In genomic region chr19:34751150-34751549, GRCm38 (mm10) we compare ENCODE assay signal across 10 mouse cellular contexts. TPM values are rescaled to one million over a fixed set of nuclear protein-coding genes. Genes with fewer than 3 reads are reported as not detected.
A peak's percentile ranks its signal among the peaks of the same experiment; 100 is the strongest.
DNase-seq lines count a peak whose midpoint lies in the region; ATAC-seq and TF ChIP-seq lines count a peak whose summit lies in the region.
"Had no signal": no experiment of that assay in that cellular context is flagged by ENCODE, and none has a peak within 500 bp of the region (broad histone marks: within the 10 kb centered on the region; RNA-seq: fewer than 3 reads in every experiment).

No protein-coding gene starts in this region.

- WGBS in limb, embryonic 14.5 days: 72% methylated on average over 4 of the region's 4 CpGs
- 83% methylated on average over 4 of the region's 4 CpGs for WGBS in limb, embryonic 10.5 days

- H3K4me3 ChIP-seq in limb, embryonic 14.5 days (replicated peaks; ENCODE audit: low read length): no peak overlapping the region
- no peak overlapping the region for H3K4me3 ChIP-seq in limb, embryonic 10.5 days
- H3K4me3 ChIP-seq: heart, embryonic 13.5 days; stomach, embryonic 15.5 days had no signal

- H3K4me2 ChIP-seq in limb, embryonic 14.5 days (replicated peaks; ENCODE audit: low read depth, low read length, severe bottlenecking): no peak overlapping the region
- H3K4me2 ChIP-seq: heart, embryonic 13.5 days; stomach, embryonic 15.5 days had no signal

- TF ChIP-seq POLR2A in limb, embryonic 14.5 days (IDR thresholded peaks at IDR 0.05; ENCODE audit: borderline replicate concordance, extremely low read depth, insufficient read depth, insufficient read length): no peak

- no peak overlapping the region for H3K27ac ChIP-seq in limb, embryonic 14.5 days (replicated peaks; ENCODE audit: low read depth, low read length)
- H3K27ac ChIP-seq in limb, embryonic 10.5 days: no peak overlapping the region
- H3K27ac ChIP-seq: heart, embryonic 13.5 days had no signal

- H3K4me1 ChIP-seq in limb, embryonic 14.5 days (ENCODE audit: control insufficient read depth, insufficient read depth, low read length): 0 out of 2 replicates have a peak, but pooled peaks cover 5% of the 10 kb centered on the region
- H3K4me1 ChIP-seq in limb, embryonic 10.5 days: peaks cover 13% of the 10 kb centered on the region
- H3K4me1 ChIP-seq: stomach, embryonic 15.5 days had no signal

- peaks cover 9% of the 10 kb centered on the region; the same call in 1 of the 2 replicates for H3K27me3 ChIP-seq in limb, embryonic 14.5 days (ENCODE audit: control insufficient read depth, insufficient read depth, low read length)
- peaks cover 6% of the 10 kb centered on the region; the same call in 1 of the 2 replicates for H3K27me3 ChIP-seq in limb, embryonic 10.5 days (ENCODE audit: low read depth, poor library complexity, severe bottlenecking)
- H3K27me3 ChIP-seq: stomach, embryonic 15.5 days had no signal

- DNase-seq in frontal cortex, postnatal 14 days (ENCODE audit: low spot score in 2 of 2): no peak
- DNase-seq in limb, embryonic 14.5 days (ENCODE audit: low spot score): peak; percentile 53
- no peak for DNase-seq in limb, embryonic 10.5 days (ENCODE audit: low spot score)
- peak; percentile 77 for DNase-seq in lung, postnatal 36 days
- DNase-seq in ovary, postnatal 14 days (ENCODE audit: low spot score): no peak
- DNase-seq in spleen, postnatal 14 days (ENCODE audit: low spot score in 2 of 2): no peak

- no peaks in the 10 kb centered on the region for H3K36me3 ChIP-seq in limb, embryonic 14.5 days (ENCODE audit: control insufficient read depth, insufficient read depth, low read length)
- no peaks in the 10 kb centered on the region for H3K36me3 ChIP-seq in limb, embryonic 10.5 days
- H3K36me3 ChIP-seq: heart, embryonic 13.5 days; stomach, embryonic 15.5 days had no signal

- ATAC-seq in frontal cortex, adult (ENCODE audit: low TSS enrichment): peak; percentile 82
- no peak for ATAC-seq in limb, embryonic 14.5 days (ENCODE audit: low FRiP score, low read depth)
- ATAC-seq in common myeloid progenitor, adult 5-6 weeks (replicated peaks; ENCODE audit: low read depth, poor library complexity, severe bottlenecking): peak; percentile 80

- no peaks in the 10 kb centered on the region for H3K9me3 ChIP-seq in limb, embryonic 14.5 days (ENCODE audit: control insufficient read depth, low read length)
- no peaks in the 10 kb centered on the region for H3K9me3 ChIP-seq in limb, embryonic 10.5 days (replicated peaks)
- H3K9me3 ChIP-seq: heart, embryonic 13.5 days; stomach, embryonic 15.5 days had no signal

- H3K9ac ChIP-seq in limb, embryonic 14.5 days (ENCODE audit: low read depth, low read length, severe bottlenecking): no peak overlapping the region
- H3K9ac ChIP-seq: heart, embryonic 13.5 days; stomach, embryonic 15.5 days had no signal

RNA-seq across cellular contexts. Expression of gene Slc16a12, which starts 4.1 kb away (rescaled TPM):
- 0.45 and 0.73 TPM in 2 replicates for polyA plus RNA-seq in limb, embryonic 14.5 days (2012; rRNA removed)
- polyA plus RNA-seq in limb, embryonic 14.5 days (2014; fragmentation: Nextera tagmentation; extraction: Ambion mirVana): 0.66 and 1.3 TPM in 2 replicates
- polyA plus RNA-seq in limb, embryonic 10.5 days (2016; fragmentation: Nextera tagmentation; extraction: Ambion mirVana): 0.75 and 0.79 TPM in 2 replicates
- total RNA-seq in common myeloid progenitor, adult 5-6 weeks (2017): 0.18 TPM in 1 of 2 replicates, not detected in the other

Comparison
In these comparisons a context has a peak if more than half of its experiments do, and no peak if none do; other contexts are left out.
1. DNase-seq: peak in limb, embryonic 14.5 days (single experiment) and lung, postnatal 36 days (single experiment); none in frontal cortex, postnatal 14 days (0 of 2), limb, embryonic 10.5 days (single experiment), ovary, postnatal 14 days (single experiment) and spleen, postnatal 14 days (0 of 2).